Mouse (Mus musculus) embryo, embryonic 10 days (tissue): ENCODE measurements around the gene Cdk2ap1.
A peak's percentile ranks its signal among the peaks of the same experiment; 100 is the strongest.
"Not testable (repeated sequence)": the region's sequence is repeated elsewhere in the genome, so short reads cannot be mapped to it uniquely, and the experiment has no call there.

Experiments used
- DNase-seq: peaks from one replicate; pipeline ENCODE4 v3.0.0-alpha.2; 2015; ENCODE audit warnings: low spot score

The Cdk2ap1 gene

DNA sequence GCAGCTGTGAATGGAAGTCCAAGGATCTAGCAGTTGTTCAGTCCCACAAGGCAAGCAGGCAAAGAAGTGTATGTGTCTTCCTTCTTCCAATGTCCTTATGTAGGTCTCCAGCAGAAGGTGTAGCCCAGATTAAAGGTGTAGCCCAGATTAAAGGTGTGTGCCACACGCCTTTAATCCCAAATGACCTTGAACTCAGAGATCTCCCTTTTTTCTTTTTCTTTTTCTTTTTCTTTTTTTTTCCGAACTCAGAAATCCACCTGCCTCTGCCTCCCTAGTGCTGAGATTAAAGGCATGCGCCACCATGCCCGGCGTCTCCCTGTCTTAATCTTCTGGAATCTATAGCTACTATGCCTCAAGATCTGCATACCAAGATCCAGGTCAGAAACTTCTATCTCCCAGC lies at the start of gene Cdk2ap1:
Gene Cdk2ap1 (minus strand): TSS at position 101 of the 400 bp plus-strand sequence.
- DNase-seq = not testable (repeated sequence)

DNA sequence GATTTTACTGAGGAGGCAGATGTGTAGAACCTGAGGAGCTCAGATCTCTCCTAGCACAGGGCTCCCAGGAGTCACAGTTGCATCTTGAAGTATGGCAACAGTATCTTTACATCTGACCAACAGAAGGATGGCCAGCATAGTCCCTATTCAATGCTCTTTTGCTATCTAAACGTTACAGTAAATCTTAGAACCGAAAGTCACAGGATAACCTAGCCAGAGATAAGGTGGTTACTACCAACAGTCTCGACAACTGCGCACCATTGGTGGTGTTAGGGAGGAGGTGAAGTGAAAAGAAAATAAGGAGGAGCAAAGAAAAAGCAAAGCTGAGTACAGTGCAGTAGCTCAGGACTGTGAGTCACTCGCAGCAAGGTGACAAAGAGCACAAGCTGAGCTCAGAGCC lies 49.3 kb upstream of the Cdk2ap1 start:
- DNase-seq = no peak

- DNase-seq = peak; percentile 27
Measured at GRCm38 (mm10) chr5:124410808-124411207, 47.9 kb upstream of the Cdk2ap1 start.

- DNase-seq = no peak
Measured at GRCm38 (mm10) chr5:124393726-124394125, 30.8 kb upstream of the Cdk2ap1 start.

DNA sequence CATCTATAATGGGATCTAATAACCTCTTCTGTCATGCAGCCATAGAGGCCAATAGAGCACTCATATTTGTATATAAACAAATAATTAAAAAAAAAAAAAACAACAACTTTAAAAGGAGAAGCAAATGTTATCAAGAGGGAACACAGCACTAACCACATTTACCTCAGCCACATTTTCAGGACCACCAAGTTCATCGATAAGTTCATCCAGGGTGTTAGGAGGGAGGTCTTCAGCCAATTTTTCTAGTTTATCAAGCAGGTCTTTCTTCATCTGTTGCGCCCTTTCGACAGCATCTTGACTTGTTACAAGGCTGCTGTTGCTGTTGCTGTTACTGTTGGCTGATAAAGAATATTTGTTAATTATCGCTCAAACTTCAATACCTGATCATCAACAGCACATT lies 29.5 kb upstream of the Cdk2ap1 start:
- no peak for DNase-seq

GRCm38 (mm10) chr5:124387932-124388331 lies 25.1 kb upstream of the Cdk2ap1 start:
- peak; percentile 37 for DNase-seq

GRCm38 (mm10) chr5:124380121-124380520 lies 17.2 kb upstream of the Cdk2ap1 start:
- DNase-seq = no peak

DNA sequence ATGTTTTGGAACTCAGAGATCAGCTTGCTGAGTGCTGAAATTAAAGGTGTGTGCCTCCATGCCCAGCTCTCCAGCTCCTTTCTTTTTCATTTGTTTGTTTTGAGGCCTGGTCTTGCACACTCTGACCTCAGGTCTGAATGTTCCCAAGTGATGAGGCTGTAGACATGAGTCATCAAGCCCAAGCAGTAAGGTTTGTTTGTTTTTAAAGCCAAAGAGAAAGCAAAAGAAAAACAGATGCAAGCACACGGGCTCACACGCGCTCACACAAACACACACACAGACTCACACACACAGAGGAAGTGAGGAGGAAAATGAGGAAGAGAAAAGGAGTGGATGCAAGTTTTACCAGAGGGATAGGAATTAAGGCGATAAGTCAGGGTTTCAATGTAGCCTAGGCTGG lies 14.3 kb upstream of the Cdk2ap1 start:
- no peak for DNase-seq

DNA sequence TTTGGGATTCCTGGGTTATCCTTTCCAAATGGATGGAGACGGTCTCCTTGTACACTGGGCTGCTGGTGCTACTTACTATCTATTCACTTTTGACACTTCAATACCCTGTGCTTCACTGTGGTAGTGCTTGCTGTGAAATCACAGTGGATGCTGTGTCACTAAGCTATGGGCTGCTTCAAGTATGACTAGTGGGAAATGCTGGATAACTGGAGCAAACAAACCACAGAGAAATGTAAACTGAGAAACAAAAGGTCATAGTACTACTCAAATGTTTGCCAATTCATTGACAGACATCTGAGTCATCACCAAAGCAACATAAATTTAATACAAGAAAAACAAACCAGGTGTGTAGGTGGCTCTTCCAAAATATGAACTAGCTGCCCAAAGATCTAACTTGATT lies 13.5 kb upstream of the Cdk2ap1 start:
- DNase-seq = no peak

DNA sequence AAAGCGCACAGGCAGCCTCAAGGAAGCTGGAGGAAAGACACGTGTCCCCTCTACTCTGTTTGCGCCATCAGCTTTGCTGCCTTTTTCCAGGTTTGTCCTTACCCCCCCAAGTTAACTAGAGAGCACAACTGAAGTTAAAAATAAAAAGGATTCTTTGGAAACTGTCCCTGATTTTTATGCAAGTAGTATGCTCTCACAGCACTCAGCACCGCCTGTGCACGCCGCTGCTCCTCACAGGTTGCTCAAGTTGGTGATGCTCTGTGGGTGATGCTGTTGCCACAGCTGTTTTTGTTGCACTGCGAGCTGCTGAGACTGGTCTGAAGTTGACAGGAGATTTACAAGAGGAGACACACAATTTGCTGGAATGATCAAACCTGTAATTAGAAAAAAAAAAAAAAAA lies 11.4 kb upstream of the Cdk2ap1 start:
- no peak for DNase-seq

GRCm38 (mm10) chr5:124366721-124367120 lies 3.8 kb upstream of the Cdk2ap1 start:
- no peak for DNase-seq

- no peak for DNase-seq
Measured at GRCm38 (mm10) chr5:124365754-124366153, 2.9 kb upstream of the Cdk2ap1 start.

GRCm38 (mm10) chr5:124364173-124364918 lies 1.5 kb upstream of the Cdk2ap1 start:
- DNase-seq = no peak

DNA sequence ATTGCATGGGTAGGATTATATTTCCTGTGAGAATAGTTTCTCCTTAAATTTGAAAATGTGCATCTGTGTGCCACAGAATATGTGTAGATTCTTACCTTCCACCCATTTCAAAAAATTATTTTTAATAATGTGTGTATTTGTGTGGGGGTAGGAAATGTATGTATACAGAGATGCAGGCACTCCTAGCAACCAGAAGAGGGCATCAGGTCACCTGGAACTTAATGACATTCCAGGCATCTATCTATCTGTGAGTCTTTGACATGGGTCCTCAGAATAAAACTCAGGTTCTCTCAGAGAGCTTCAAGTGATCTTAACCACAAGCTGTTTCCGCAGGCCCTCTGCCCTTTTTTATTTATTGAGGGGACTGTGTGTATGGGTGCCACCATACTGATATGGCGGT lies 3.2 kb downstream of the Cdk2ap1 start:
- no peak for DNase-seq

DNA sequence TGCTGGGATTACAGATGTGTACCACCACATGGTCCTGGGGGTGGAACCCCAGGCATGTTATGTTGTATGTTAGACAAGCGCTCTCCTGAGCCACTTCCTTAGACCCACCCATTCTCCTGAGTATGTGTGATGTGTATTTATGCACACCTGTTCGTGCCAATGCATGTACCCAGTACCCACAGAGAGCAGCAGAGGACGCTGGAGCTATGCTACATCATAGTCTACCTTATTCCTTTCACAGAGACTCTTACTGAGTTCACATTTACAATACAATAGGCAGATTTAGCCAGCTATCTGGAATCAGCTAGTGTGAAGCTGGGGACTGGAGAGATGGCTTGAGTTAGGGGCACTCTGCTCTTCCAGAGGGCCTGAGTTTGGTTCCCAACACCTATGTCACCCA lies 6.2 kb downstream of the Cdk2ap1 start:
- no peak for DNase-seq

GRCm38 (mm10) chr5:124355425-124355959 lies 7.4 kb downstream of the Cdk2ap1 start:
- DNase-seq = no peak

- peak; percentile 55 for DNase-seq
Measured at GRCm38 (mm10) chr5:124354574-124355424, 8.1 kb downstream of the Cdk2ap1 start.

DNA sequence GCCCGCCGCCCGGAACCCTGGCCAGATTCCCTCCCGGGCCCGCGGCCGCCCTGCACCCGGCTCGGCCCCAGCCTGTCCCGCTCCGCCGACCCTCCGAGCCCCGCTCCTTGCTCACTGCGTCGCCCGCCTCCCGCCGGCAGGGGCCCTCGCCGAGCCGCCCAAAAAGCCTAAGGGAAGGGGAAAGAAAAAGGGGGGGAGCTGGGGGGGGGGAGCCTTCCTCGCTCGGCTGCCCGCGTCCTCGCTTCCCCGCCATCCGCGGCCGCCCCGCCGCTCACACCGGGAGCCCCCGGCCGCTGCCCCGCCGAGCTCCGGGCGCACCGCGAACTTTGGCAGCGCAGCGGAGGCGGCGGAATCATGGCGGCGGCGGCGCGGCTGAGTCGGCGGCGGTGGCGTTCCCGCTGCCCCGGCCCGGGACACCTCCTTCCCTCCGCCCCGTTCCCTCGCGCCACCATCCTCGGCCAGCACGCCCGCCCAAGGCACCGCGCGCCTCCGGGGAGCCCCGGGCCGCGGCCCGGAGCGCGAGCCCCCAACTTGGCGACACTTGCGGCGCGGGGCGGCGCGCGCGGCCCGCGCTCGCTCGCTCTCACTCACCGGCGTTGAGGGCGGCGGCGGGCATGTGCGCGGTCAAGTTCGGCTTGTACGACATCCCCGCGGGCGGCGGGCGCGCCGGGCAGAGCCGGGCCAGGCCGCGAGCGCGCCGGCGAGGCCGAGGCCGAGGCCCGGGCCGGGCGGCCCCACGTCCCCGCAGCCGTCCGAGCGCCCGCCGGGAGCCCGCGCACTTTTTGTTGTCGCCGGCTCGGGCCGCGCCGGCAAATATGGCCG lies 8.9 kb downstream of the Cdk2ap1 start:
- peak; percentile 54 for DNase-seq

DNA sequence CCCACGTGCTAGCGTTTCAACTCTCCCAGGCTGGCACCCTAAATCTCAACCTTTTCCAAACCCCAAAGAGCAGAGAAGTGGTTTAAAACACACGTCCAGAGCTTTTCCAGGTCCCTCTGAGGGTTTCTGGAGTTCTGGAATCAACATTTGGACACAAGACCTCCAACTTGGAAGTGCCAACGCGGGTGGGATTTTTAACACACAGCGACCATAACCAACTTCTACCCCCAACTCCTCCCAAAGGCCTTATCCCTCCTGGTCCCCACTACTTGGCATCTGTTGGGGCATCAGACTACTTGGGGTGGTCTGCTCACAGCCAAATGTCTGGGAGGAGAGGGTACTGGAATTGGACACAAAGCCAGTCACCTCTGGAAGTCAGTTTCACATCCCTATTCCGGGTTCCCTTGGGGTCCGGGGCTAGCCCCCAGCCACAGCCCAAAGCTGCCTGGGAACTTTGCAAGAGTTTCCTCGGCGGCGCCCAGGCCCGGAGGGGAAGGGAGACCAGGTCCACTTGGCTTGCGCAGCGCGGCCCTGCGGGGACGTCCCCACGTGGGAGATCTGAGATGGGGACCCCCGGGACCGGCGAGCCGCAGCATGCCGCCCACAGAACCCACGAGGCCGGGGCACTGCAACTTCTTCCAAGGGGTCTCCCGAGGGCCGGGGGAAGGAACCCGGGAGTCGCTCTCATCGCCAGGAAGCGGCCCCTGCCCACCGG lies 9.7 kb downstream of the Cdk2ap1 start:
- peak; percentile 31 for DNase-seq

DNA sequence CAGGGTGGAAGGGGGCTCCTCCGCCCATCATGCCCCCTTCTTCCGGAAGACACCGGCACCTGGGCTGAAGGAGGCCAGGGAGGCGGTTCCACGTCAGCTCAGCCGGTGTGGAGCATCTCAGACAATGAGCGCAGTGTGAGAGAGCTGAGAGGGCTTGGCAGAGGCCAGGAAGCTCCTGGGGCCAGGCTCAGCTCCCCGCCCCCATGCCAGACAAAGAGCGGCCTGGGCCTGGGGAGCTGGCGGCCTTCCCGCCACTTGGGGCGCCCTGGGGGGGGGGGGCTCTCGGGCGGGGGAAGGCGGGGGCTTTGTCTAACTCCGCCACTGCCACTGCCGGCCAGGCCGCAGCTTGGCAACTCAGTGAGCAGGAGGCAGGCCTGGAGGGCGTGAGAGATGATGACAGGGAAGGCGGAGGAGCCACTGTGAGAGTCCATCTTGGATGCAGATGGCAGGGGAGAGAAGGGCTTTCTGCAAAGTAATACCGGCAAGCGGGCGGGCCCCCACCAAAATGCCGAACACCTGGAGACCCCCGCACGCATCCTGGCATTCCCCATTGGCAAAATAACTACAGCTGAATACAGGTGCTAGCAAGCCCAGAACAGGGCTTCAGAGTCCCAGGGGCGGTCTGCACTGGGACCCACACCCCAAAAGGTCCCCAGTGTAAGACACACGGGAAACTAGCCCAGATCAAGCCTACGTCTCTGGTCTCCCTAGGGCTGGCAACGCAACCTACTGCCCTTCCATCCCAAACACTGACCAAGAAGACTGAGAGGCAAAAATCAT lies 10.6 kb downstream of the Cdk2ap1 start:
- DNase-seq = peak; percentile 95

- peak; percentile 7 for DNase-seq
Measured at GRCm38 (mm10) chr5:124351604-124352003, 11.3 kb downstream of the Cdk2ap1 start.
